Mouse (Mus musculus): ENCODE results near the gene Fbp2. TPM values are rescaled to one million over a fixed set of nuclear protein-coding genes. Genes with fewer than 3 reads are reported as not detected.
"Not testable (repeated sequence)": the region's sequence is repeated elsewhere in the genome, so short reads cannot be mapped to it uniquely, and the experiment has no call there.

Fbp2 gene
- polyA plus RNA-seq, 1 experiment, result 0.41 TPM

GRCm38 (mm10) chr13:62863771-62864170 lies 5.5 kb upstream of the Fbp2 start:
- TF ChIP-seq CTCF (IDR thresholded peaks at IDR 0.05; ENCODE audit: control insufficient read depth, insufficient read depth, insufficient replicate concordance, low read depth, low read length), result no peak
- no peak for TF ChIP-seq POLR2A (IDR thresholded peaks at IDR 0.05; ENCODE audit: control insufficient read depth, low read depth, low read length)
- no peaks in the 10 kb centered on the region for H3K36me3 ChIP-seq (ENCODE audit: control insufficient read depth, insufficient read depth, low read length)
- no peak overlapping the region for H3K27ac ChIP-seq (ENCODE audit: control insufficient read depth, insufficient read depth, low read depth, low read length)
- H3K4me1 ChIP-seq (ENCODE audit: control insufficient read depth, insufficient read depth, low read length), result 0 out of 2 replicates have a peak, but pooled peaks cover 4% of the 10 kb centered on the region
- H3K27me3 ChIP-seq (ENCODE audit: control insufficient read depth, insufficient read depth, low read length), result no peaks in the 10 kb centered on the region
- no peak overlapping the region for H3K4me3 ChIP-seq (ENCODE audit: control insufficient read depth, low read depth, low read length)

- Histone ChIP-seq H3K27me3 (ENCODE audit: control insufficient read depth, insufficient read depth, low read length) (no peaks in the 10 kb centered on the region), H3K36me3 (ENCODE audit: control insufficient read depth, insufficient read depth, low read length) (no peaks in the 10 kb centered on the region), H3K27ac (ENCODE audit: control insufficient read depth, insufficient read depth, low read depth, low read length) (no peak overlapping the region), H3K4me1 (ENCODE audit: control insufficient read depth, insufficient read depth, low read length) (peaks cover 9% of the 10 kb centered on the region), H3K4me3 (ENCODE audit: control insufficient read depth, low read depth, low read length) (no peak overlapping the region)
- TF ChIP-seq CTCF (IDR thresholded peaks at IDR 0.05; ENCODE audit: control insufficient read depth, insufficient read depth, insufficient replicate concordance, low read depth, low read length) (no peak), POLR2A (IDR thresholded peaks at IDR 0.05; ENCODE audit: control insufficient read depth, low read depth, low read length) (no peak)
Measured at GRCm38 (mm10) chr13:62862875-62863274, 4.7 kb upstream of the Fbp2 start.

- TF ChIP-seq CTCF (IDR thresholded peaks at IDR 0.05; ENCODE audit: control insufficient read depth, insufficient read depth, insufficient replicate concordance, low read depth, low read length) (no peak), POLR2A (IDR thresholded peaks at IDR 0.05; ENCODE audit: control insufficient read depth, low read depth, low read length) (no peak)
- Histone ChIP-seq H3K27me3 (ENCODE audit: control insufficient read depth, insufficient read depth, low read length) (no peaks in the 10 kb centered on the region), H3K36me3 (ENCODE audit: control insufficient read depth, insufficient read depth, low read length) (no peaks in the 10 kb centered on the region), H3K4me3 (ENCODE audit: control insufficient read depth, low read depth, low read length) (no peak overlapping the region), H3K27ac (ENCODE audit: control insufficient read depth, insufficient read depth, low read depth, low read length) (no peak overlapping the region), H3K4me1 (ENCODE audit: control insufficient read depth, insufficient read depth, low read length) (peaks cover 19% of the 10 kb centered on the region)
Measured at GRCm38 (mm10) chr13:62860068-62860467, 1.8 kb upstream of the Fbp2 start.

- H3K36me3 ChIP-seq (ENCODE audit: control insufficient read depth, insufficient read depth, low read length); H3K4me3 ChIP-seq (ENCODE audit: control insufficient read depth, low read depth, low read length); H3K27ac ChIP-seq (ENCODE audit: control insufficient read depth, insufficient read depth, low read depth, low read length); H3K27me3 ChIP-seq (ENCODE audit: control insufficient read depth, insufficient read depth, low read length): not testable (repeated sequence)
- H3K4me1 ChIP-seq (ENCODE audit: control insufficient read depth, insufficient read depth, low read length), result peaks cover 22% of the 10 kb centered on the region
Measured at GRCm38 (mm10) chr13:62859251-62859650, 1.0 kb upstream of the Fbp2 start.

GRCm38 (mm10) chr13:62856850-62857249 lies 1.4 kb downstream of the Fbp2 start:
- Histone ChIP-seq H3K4me1 (ENCODE audit: control insufficient read depth, insufficient read depth, low read length) (peaks cover 22% of the 10 kb centered on the region), H3K36me3 (ENCODE audit: control insufficient read depth, insufficient read depth, low read length) (no peaks in the 10 kb centered on the region), H3K4me3 (ENCODE audit: control insufficient read depth, low read depth, low read length) (no peak overlapping the region), H3K27ac (ENCODE audit: control insufficient read depth, insufficient read depth, low read depth, low read length) (no peak overlapping the region), H3K27me3 (ENCODE audit: control insufficient read depth, insufficient read depth, low read length) (no peaks in the 10 kb centered on the region)
- TF ChIP-seq POLR2A (IDR thresholded peaks at IDR 0.05; ENCODE audit: control insufficient read depth, low read depth, low read length) (no peak), CTCF (IDR thresholded peaks at IDR 0.05; ENCODE audit: control insufficient read depth, insufficient read depth, insufficient replicate concordance, low read depth, low read length) (no peak)

- TF ChIP-seq POLR2A (IDR thresholded peaks at IDR 0.05; ENCODE audit: control insufficient read depth, low read depth, low read length), result no peak
- peak; percentile 91 for TF ChIP-seq CTCF (IDR thresholded peaks at IDR 0.05; ENCODE audit: control insufficient read depth, insufficient read depth, insufficient replicate concordance, low read depth, low read length)
- H3K4me1 ChIP-seq (ENCODE audit: control insufficient read depth, insufficient read depth, low read length), result peaks cover 22% of the 10 kb centered on the region
- no peaks in the 10 kb centered on the region for H3K27me3 ChIP-seq (ENCODE audit: control insufficient read depth, insufficient read depth, low read length)
- H3K4me3 ChIP-seq (ENCODE audit: control insufficient read depth, low read depth, low read length), result peak overlapping the region; percentile 44
- H3K36me3 ChIP-seq (ENCODE audit: control insufficient read depth, insufficient read depth, low read length), result no peaks in the 10 kb centered on the region
- no peak overlapping the region for H3K27ac ChIP-seq (ENCODE audit: control insufficient read depth, insufficient read depth, low read depth, low read length)
Measured at GRCm38 (mm10) chr13:62856305-62856675, 1.9 kb downstream of the Fbp2 start.

- TF ChIP-seq POLR2A (IDR thresholded peaks at IDR 0.05; ENCODE audit: control insufficient read depth, low read depth, low read length), result no peak
- TF ChIP-seq CTCF (IDR thresholded peaks at IDR 0.05; ENCODE audit: control insufficient read depth, insufficient read depth, insufficient replicate concordance, low read depth, low read length), result no peak
- peaks cover 20% of the 10 kb centered on the region for H3K4me1 ChIP-seq (ENCODE audit: control insufficient read depth, insufficient read depth, low read length)
- H3K36me3 ChIP-seq (ENCODE audit: control insufficient read depth, insufficient read depth, low read length), result no peaks in the 10 kb centered on the region
- peak overlapping the region; percentile 44 for H3K4me3 ChIP-seq (ENCODE audit: control insufficient read depth, low read depth, low read length)
- no peak overlapping the region for H3K27ac ChIP-seq (ENCODE audit: control insufficient read depth, insufficient read depth, low read depth, low read length)
- H3K27me3 ChIP-seq (ENCODE audit: control insufficient read depth, insufficient read depth, low read length), result no peaks in the 10 kb centered on the region
Measured at GRCm38 (mm10) chr13:62855396-62856304, 2.6 kb downstream of the Fbp2 start.
